29 mouse cellular contexts compared by ENCODE assay signal in the genomic region with DNA sequence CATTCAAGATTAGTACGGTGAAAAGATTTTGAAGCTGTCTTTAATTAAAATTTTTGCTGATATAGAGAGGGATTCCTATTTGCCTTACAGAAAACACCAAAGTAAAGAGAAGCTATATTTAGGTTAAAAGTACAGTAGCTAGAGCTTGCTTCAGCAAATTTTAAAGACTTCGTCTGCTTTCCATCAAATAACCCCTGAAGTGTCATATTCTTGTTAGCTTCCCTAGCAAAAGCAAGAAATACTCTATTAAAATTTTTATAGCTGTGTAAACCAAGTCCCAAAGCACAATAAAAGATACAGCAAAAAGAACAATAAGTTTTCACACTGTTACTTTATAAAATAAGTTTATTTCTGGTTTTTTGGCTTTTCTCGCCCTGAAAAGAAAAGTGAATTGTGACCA.
"Had no signal": no experiment of that assay in that cellular context is flagged by ENCODE, and none has a peak within 500 bp of the region (broad histone marks: within the 10 kb centered on the region; RNA-seq: fewer than 3 reads in every experiment).

No protein-coding gene starts in this region.

- H3K36me3 ChIP-seq: embryonic facial prominence, embryonic 10.5 days; embryonic facial prominence, embryonic 12.5 days; embryonic facial prominence, embryonic 13.5 days; embryonic facial prominence, embryonic 15.5 days; forebrain, embryonic 10.5 days; forebrain, embryonic 12.5 days; forebrain, embryonic 15.5 days had no signal

- ATAC-seq: forebrain, embryonic 13.5 days; forebrain, embryonic 14.5 days; forebrain, embryonic 15.5 days; forebrain, embryonic 16.5 days; forebrain, postnatal 0 days had no signal

- H3K4me2 ChIP-seq: embryonic facial prominence, embryonic 12.5 days; embryonic facial prominence, embryonic 13.5 days; embryonic facial prominence, embryonic 15.5 days; forebrain, embryonic 12.5 days; forebrain, embryonic 13.5 days; forebrain, embryonic 15.5 days had no signal

- H3K4me3 ChIP-seq: embryonic facial prominence, embryonic 10.5 days; embryonic facial prominence, embryonic 12.5 days; embryonic facial prominence, embryonic 13.5 days; embryonic facial prominence, embryonic 15.5 days; erythroblast, embryonic 14.5 days; forebrain, embryonic 10.5 days; forebrain, embryonic 12.5 days; forebrain, embryonic 13.5 days; forebrain, embryonic 15.5 days; gastrocnemius, adult 2 months; heart, adult 2 months had no signal

- H3K27ac ChIP-seq: embryonic facial prominence, embryonic 10.5 days; embryonic facial prominence, embryonic 12.5 days; embryonic facial prominence, embryonic 13.5 days; embryonic facial prominence, embryonic 15.5 days; forebrain, embryonic 10.5 days; forebrain, embryonic 12.5 days; forebrain, embryonic 13.5 days; forebrain, embryonic 15.5 days; gastrocnemius, adult 2 months; heart, adult 2 months had no signal

- H3K9ac ChIP-seq: embryonic facial prominence, embryonic 12.5 days; embryonic facial prominence, embryonic 13.5 days; embryonic facial prominence, embryonic 15.5 days; forebrain, embryonic 12.5 days; forebrain, embryonic 13.5 days; forebrain, embryonic 15.5 days; forebrain, postnatal 0 days had no signal

- H3K4me1 ChIP-seq: embryonic facial prominence, embryonic 10.5 days; embryonic facial prominence, embryonic 12.5 days; embryonic facial prominence, embryonic 13.5 days; embryonic facial prominence, embryonic 15.5 days; forebrain, embryonic 10.5 days; forebrain, embryonic 12.5 days; forebrain, embryonic 13.5 days; forebrain, embryonic 15.5 days had no signal

- DNase-seq: cerebellum, adult 2 months; cerebellum, adult 8-10 months; cerebellum, adult 9-10 months; cerebellum, adult 9-11 months; cerebellum, postnatal 10 days; cerebellum, postnatal 14 days; cerebellum, postnatal 25 days; cerebellum, postnatal 36 days; embryo, embryonic 11 days; forebrain, postnatal 0 days; gastrocnemius, adult 2 months; gastrocnemius, postnatal 10 days; gastrocnemius, postnatal 14 days; gastrocnemius, postnatal 25 days; gastrocnemius, postnatal 36 days; heart, adult 11 months; heart, adult 18-20 months; heart, adult 2 months had no signal

- H3K9me3 ChIP-seq: embryonic facial prominence, embryonic 10.5 days; embryonic facial prominence, embryonic 12.5 days; embryonic facial prominence, embryonic 13.5 days; embryonic facial prominence, embryonic 15.5 days; forebrain, embryonic 10.5 days; forebrain, embryonic 12.5 days; forebrain, embryonic 13.5 days; forebrain, embryonic 15.5 days had no signal

- H3K27me3 ChIP-seq: embryonic facial prominence, embryonic 12.5 days; embryonic facial prominence, embryonic 13.5 days; embryonic facial prominence, embryonic 15.5 days; forebrain, embryonic 12.5 days; forebrain, embryonic 13.5 days; forebrain, embryonic 15.5 days had no signal
